In genomic region chr13:101692866-101693691, GRCm38 (mm10) we compare ENCODE assay signal across 8 mouse cellular contexts.
DNase-seq lines count a peak whose midpoint lies in the region; ATAC-seq and TF ChIP-seq lines count a peak whose summit lies in the region.

No protein-coding gene starts in this region.

- peak overlapping the region; percentile 78 for H3K9ac ChIP-seq in forebrain, postnatal 0 days
- peak overlapping the region; percentile 67 for H3K9ac ChIP-seq in midbrain, embryonic 13.5 days (replicated peaks)

- H3K4me2 ChIP-seq in forebrain, postnatal 0 days (ENCODE audit: low read depth), result peak overlapping the region; percentile 93
- H3K4me2 ChIP-seq in midbrain, embryonic 13.5 days (replicated peaks), result peak overlapping the region; percentile 93

- H3K36me3 ChIP-seq in forebrain, postnatal 0 days (ENCODE audit: insufficient read depth), result peaks cover 4% of the 10 kb centered on the region
- H3K36me3 ChIP-seq in midbrain, embryonic 13.5 days, result 0 out of 2 replicates have a peak, but pooled peaks cover 2% of the 10 kb centered on the region

- peak overlapping the region; percentile 66 for H3K4me3 ChIP-seq in layer of hippocampus, adult 2 months
- H3K4me3 ChIP-seq in forebrain, postnatal 0 days (ENCODE audit: low read depth, low read length), result peak overlapping the region; percentile 57
- peak overlapping the region; percentile 57 for H3K4me3 ChIP-seq in midbrain, embryonic 13.5 days (replicated peaks)

- no peaks in the 10 kb centered on the region for H3K9me3 ChIP-seq in forebrain, postnatal 0 days (ENCODE audit: low read length)
- H3K9me3 ChIP-seq in midbrain, embryonic 13.5 days, result no peaks in the 10 kb centered on the region

- H3K27me3 ChIP-seq in forebrain, postnatal 0 days (ENCODE audit: insufficient read depth, low read length), result no peaks in the 10 kb centered on the region
- H3K27me3 ChIP-seq in midbrain, embryonic 13.5 days, result no peaks in the 10 kb centered on the region

- peaks cover 17% of the 10 kb centered on the region for H3K4me1 ChIP-seq in forebrain, postnatal 0 days (ENCODE audit: insufficient read depth)
- H3K4me1 ChIP-seq in midbrain, embryonic 13.5 days (replicated peaks), result peaks cover 49% of the 10 kb centered on the region

- ATAC-seq in forebrain, postnatal 0 days, result peak; percentile 49
- peak; percentile 34 for ATAC-seq in midbrain, embryonic 13.5 days

- WGBS in forebrain, postnatal 0 days, result 37% methylated on average over 7 of the region's 7 CpGs
- 47% methylated on average over 7 of the region's 7 CpGs for WGBS in midbrain, embryonic 13.5 days

- TF ChIP-seq CTCF in layer of hippocampus, adult 2 months (conservative IDR thresholded peaks at IDR 0.05), result no peak
- TF ChIP-seq CTCF in forebrain, postnatal 0 days (IDR thresholded peaks at IDR 0.05; ENCODE audit: low read depth), result no peak

- H3K27ac ChIP-seq in layer of hippocampus, adult 2 months, result peak overlapping the region; percentile 95
- peak overlapping the region; percentile 84 for H3K27ac ChIP-seq in forebrain, postnatal 0 days (ENCODE audit: low read depth, low read length)
- H3K27ac ChIP-seq in midbrain, embryonic 13.5 days, result peak overlapping the region; percentile 85

- DNase-seq in layer of hippocampus, adult 2 months (ENCODE audit: low spot score in 2 of 2), result no peak
- no peak for DNase-seq in layer of hippocampus, adult 18-20 months (ENCODE audit: low spot score in 2 of 2)
- DNase-seq in cerebellum, adult 8-10 months, result peak; percentile 46
- peak; percentile 57 for DNase-seq in forebrain, postnatal 0 days
- no peak for DNase-seq in ovary, adult 18-20 months (ENCODE audit: low spot score)
- DNase-seq in spleen, adult 12 weeks (ENCODE audit: low spot score), result no peak
- no peak for DNase-seq in spleen, postnatal 14 days (ENCODE audit: low spot score in 2 of 2)

Comparison
In these comparisons a context has a peak if more than half of its experiments do, and no peak if none do; other contexts are left out.
1. DNase-seq: peak in cerebellum, adult 8-10 months (single experiment) and forebrain, postnatal 0 days (single experiment); none in layer of hippocampus, adult 2 months (0 of 2), layer of hippocampus, adult 18-20 months (0 of 2), ovary, adult 18-20 months (single experiment), spleen, adult 12 weeks (single experiment) and spleen, postnatal 14 days (0 of 2).
2. Peak in every context shown above with its lines, with median percentiles within 50 percentile points of each other: H3K27ac ChIP-seq and H3K4me3 ChIP-seq.